Mouse (Mus musculus) layer of hippocampus, postnatal 10 days (tissue): ENCODE data around the gene Upk3bl. TPM values are rescaled to one million over a fixed set of nuclear protein-coding genes. Genes with fewer than 3 reads are reported as not detected.
"Not testable (repeated sequence)": the region's sequence is repeated elsewhere in the genome, so short reads cannot be mapped to it uniquely, and the experiment has no call there.

Experiments used
- DNase-seq, 2 experiments: peaks; one replicate each; pipeline ENCODE4 v3.0.0; 2021; ENCODE audit warnings: low spot score in 2 of 2
- total RNA-seq, 2 experiments: library from RNA; stranded (reverse); gene quantifications; 2 replicates each; pipeline ENCODE4 v1.2.3; 2021

Upk3bl gene
- total RNA-seq, 2 experiments from 2014 or later, result not detected

DNA sequence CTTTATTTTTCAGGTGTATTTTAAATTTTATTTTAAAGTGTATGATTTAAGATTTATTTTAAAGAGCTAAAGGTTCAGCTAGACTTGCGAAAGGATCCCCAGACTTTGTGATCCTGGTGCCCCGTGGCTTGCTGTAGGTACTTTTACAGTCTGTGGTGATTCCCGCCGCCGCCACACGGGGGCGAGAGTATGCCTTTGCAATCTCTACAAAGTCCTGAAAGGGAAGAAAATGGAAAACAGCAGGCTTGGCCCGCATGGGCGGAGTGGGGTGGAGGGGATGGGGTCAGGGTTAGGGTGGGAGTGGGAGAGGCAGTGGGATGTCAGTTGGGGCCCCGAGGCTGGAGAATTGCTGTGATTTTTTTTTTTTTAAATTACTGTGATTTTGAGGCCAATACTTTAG, 8.3 kb upstream of the Upk3bl start:
- DNase-seq, result peak; percentile 88 to 90

DNA sequence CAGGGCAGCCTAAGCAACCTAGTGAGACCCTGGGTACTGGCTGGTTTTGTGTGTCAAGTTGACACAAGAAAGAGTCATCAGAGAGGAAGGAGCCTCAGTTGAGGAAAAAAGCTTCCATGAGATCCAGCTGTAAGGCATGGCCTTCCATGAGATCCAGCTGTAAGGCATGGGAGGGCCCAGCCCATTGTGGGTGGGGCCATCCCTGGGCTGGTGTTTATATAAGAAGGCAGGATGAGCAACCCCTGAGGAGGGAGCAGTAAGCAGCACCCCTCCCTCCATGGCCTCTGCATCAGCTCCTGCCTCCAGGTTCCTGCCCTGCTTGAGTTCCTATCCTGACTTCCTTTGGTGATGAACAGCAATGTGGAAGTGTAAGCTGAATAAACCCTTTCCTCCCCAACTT, 5.8 kb upstream of the Upk3bl start:
- not testable (repeated sequence) for DNase-seq

DNA sequence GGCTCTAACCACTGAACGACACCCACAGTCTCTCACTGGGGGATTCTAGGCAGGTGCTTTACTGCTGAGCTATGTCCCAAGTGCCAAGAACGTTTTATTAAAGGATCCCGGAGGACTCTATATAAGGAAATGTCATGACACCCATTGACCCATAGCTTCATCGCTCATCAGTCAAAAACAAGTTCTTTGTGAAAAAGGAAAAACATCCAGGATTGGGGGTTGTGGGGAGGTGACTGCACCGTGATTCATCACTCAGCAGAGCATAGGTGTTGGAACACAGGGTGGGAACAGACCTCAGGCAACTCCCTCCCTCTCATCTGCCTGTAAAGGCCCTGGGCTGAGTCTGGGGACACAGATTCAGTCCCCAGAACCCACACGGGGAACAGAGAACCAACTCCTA, 4.4 kb upstream of the Upk3bl start:
- DNase-seq, result no peak

DNA sequence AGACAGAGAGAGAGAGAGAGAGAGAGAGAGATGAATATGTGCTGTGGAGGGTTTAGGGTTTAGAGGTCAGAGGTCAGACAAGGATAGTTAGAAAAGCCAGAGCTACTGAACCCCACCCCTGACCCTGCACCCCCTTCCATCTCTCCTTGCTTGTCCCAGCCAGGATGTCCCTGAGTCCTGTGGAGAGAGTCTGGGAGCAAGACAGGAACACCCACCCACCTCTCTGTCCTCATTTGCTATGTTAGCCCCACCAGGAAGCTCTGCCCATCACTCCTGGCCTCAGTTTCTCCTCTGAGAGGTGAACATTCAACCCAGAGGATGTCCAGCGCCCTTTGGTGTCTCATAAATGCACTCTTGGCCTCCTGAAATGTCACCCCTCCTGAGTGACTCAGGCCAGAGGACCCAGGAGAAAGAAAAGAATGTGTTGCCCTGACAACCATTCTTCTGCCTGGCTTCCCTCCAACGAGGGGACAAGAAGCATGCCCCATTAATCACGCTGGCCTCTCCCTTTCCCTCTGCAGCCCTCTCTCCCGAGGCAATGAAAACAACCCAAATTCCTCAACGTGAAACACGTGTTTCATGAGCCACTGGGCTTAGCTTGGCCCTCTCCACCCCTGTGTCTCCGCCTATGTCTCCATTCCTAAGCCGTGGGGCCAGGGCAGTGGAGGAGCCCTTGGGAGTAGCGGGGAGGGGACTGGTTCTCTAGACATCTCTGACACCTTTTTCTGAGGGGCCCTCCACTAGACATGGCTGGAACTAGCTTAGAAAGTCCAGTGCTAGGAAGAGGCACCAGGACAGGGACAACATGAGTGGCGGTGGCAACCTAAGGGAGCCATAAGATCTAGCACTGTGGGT, 2.8 kb upstream of the Upk3bl start:
- peak; percentile 26 to 31 for DNase-seq

DNA sequence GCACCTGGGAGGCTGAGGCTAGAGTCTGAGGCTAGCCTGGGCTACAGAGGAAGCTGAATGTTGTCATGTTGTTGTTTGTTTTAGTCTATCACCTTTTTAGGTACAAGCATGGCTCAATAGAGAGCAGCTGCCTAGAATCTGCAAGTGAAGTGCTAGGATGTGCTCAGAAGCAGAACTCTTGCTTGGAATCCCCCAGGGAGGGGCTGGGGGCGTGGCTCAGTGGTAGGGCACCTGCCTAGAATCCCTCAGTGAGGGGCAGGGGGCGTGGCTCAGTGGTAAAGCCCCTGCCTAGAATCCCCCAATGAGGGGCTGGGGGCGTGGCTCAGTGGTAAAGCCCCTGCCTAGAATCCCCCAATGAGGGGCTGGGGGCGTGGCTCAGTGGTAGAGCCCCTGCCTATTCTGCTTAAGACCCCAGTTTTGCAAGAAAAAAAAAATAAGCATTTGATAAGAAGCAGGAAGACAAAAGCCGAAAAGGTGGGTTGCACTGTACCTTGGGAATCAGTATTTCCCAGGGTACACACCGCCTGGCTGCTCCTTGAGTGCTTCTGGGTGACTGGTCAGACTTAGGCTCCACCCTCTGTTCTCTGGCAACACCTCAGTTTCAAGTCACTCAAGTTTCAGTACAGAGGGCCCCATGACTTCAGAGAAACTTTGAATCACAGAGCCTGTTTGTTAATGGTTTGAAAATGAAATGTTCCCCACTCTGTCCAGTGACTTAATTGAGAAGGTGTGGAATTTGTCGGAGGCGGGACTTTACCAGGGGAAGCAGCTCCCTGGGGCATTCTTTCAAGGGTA, 1.2 kb upstream of the Upk3bl start:
- no peak for DNase-seq

DNA sequence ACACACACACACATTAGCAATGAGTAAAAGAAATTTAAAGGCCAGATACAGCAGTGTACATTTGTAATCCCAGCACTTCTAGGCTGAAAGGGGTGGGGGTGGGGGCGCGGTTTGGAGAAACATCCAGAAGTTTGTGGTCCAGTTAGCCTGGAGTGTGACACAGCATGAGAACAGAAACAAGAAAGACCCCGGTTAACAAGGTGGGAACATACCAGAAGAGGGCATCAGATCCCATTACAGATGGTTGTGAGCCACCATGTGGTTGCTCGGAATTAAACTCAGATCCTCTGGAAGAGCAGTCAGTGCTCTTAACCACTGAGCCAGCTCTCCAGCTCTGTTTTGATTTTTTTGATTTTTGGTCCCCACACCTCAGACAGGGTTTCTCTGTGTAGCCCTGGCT, 1.8 kb downstream of the Upk3bl start:
- DNase-seq, result no peak

DNA sequence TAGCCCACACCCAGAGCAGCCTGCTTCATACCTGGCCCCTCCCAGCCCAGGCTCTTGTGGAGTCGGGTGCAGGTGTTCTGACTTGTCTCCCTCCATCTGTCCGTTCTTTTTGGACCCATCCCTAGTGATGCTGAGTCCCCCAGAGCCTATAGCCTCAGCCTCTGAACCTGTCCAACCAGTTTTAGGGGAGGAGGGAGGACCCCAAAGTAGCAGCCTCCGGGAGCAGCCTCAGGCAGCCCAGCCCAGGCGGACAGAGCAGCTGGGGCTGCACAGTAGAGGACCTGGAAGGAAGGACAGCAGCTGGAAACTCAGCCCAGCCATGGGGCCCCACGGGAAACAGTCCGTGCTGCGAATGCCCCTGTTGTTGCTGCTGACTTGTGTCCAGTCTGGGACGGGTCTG, 2.8 kb downstream of the Upk3bl start:
- no peak for DNase-seq

DNA sequence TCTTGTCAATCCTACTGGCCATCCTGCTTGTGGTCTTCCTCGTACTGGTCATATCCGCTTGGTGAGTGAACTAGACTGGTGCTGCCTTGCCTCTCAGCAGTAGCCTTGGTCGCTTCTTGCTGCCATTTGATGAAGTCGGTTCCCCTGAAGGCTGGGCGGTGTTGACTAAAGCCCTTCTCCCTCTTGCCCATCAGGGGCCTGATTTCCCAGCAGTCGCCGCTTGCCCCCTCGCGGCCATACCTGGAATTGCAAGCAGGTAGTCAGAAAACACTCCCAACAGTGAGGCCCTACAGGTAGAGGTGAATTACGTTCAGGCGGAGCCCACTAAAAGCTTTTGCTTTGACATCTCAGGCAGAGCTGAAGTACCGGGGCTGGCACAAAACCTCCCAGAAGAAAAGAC, 7.3 kb downstream of the Upk3bl start:
- peak; percentile 87 for DNase-seq

DNA sequence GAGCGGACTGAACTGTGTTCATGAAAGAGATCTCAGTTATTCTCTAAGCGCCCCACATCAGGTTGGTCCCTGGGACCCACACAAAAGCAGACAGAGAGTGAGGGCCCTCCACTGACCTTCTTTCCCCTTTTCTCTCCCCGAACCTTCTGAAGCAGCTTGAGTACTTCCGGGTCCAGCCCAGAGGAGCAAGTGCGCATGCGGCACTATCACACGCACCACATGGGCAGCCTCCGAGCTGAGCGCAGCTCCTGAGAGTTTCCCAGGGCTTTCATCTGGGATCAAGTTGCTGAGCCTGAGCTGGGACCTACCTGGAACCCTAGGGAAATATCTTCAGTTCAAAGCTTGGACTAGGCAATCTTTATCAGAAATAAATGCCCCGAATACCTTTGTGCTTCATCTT, 9.6 kb downstream of the Upk3bl start:
- DNase-seq, result no peak

DNA sequence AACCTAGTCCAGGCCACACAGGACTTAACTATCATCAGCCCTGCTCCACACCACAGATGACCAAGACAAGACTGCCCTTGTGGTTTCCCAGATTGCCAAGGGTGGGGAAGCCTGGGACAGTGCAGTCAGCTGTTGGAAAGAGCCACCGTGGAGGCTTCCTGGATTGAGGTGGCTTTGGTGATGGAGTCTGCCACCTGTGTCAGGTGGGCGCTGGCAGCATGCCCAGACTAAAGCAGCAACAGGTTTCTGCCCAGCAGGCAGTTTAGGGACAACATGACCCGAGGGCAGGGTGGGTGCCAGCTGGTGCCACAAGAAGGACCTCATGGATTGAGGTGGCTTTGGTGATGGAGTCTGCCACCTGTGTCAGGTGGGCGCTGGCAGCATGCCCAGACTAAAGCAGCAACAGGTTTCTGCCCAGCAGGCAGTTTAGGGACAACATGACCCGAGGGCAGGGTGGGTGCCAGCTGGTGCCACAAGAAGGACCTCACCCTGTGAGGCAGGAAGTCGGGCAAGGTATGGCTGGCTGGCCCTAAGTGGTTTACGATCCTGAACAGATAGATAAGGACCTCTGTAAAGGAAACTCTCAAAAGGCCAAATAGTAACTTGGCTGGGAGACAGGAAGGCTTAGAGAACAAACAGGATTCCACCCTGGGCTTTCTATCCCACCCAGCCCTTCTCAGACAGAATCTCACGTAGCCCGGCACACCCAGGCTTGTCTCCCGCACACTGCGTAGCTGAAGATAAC, 12.3 kb downstream of the Upk3bl start:
- not testable (repeated sequence) for DNase-seq

DNA sequence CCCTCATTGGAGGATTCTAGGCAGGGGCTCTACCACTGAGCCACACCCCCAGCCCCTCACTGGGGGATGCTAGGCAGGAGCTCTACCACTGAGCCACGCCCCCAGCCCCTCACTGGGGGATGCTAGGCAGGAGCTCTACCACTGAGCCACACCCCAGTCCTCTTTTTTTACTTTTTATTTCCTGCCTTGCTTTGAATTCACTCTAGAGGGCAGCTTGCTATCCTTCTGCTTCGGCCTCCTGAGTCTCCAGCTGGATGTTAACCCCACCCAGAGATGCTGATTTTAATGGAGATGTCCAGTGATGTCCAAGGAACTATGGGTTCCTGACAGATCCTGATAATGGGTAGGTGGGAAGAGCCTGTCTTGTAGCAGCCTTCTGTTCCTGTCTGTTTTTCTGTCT, 15.1 kb downstream of the Upk3bl start:
- no peak for DNase-seq

DNA sequence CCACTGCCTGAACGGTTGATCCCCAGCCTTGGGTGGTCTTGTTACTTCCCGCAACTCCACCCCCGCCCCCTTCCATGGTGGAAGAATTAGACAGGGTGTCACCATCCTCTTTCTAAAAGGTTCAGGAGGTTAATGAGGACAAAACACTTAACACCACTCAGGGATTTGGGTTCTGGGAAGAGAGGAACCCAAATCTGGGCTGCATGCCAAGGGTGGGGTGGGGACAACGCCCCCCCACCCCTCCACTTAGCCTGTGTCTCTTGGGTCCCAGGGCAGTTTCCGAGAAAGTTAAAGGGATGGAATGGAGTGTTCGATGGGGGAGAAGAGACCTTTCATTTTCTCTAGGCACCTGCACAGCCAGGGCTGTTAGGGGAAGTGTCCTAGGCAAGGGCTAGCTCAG, 18.8 kb downstream of the Upk3bl start:
- DNase-seq, result no peak

DNA sequence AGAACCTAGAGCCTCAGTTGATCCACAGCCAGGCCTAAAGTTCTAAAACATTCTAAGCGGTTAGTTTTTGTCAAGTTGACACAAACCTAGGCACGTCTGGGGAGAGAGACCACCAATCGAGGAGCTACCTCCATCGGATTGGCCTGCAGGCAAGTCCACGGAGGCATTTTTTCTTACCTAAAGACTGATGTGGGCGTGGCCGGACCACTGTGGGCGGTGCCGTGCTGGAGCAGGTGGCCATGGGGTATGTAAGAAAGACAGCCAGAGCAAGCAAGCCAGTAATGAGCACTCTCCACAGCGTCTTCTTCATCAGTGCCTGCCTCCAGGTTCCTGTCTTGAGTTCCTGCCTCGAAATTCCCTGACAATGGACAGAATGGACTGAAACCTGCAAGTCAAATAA, 19.2 kb downstream of the Upk3bl start:
- DNase-seq, result no peak

DNA sequence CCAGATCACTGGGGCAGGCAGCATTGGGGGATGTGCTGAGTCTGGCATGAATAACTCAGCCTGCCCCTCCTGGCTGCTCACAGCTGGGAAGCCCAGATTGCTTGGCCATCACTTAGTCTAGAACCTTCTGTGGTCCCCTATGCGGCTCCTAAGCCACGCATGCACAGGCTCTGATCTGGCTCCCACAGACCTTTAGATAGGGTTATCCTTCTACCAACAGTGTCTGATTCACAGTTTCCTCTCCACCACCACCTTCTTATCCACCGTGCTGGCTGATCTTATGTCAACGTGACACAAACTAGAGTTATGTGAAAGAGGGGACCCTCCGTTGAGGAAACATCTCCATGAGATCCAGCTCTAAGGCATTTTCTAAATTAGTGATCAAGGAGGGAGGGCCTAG, 20.8 kb downstream of the Upk3bl start:
- no peak for DNase-seq

DNA sequence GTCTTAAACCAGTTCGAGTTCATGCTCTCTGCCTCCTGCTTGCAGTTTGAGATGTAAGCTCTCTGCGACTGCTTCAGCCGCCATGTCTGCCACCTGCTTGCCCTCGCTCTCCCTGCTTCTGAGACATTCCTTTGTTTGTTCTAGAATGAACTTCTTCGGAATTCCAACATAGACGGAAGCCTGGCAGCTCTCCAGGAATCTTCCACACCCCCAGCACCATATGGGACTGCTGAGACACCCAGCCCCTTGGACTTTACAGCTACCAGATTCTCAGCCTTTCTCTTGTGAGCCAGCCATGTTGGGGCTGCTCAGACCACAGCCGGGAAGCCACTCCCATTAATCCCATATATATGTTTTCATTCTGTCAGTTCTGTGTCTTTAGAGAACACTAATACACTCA, 22.0 kb downstream of the Upk3bl start:
- DNase-seq, result peak; percentile 22 to 28

DNA sequence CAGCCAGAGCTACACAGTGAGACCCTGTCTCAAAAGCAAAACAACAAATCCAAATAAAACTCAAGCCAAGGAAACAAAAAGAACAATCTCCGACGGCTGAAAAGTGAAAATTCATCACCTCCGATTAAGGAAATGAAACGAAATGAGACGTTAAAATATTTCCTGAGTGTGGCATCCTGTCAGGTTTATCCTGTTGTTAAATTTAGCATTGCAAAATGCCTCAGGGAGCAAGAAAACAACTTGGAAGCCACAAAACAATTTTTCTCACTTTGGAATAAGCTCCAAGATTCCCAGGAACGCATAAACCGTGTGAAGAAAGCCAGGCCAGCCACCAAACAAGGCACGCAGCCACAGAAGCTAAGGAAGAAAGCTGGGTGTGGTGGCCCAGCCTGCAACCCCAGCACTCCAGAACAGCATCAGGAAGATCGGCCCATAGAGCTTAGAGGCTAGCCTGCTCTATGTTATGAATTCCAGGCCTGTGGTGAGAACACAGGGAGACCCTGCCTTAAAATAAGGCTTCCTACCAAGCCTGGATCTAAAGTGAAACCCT, 22.8 kb downstream of the Upk3bl start:
- DNase-seq, result no peak

DNA sequence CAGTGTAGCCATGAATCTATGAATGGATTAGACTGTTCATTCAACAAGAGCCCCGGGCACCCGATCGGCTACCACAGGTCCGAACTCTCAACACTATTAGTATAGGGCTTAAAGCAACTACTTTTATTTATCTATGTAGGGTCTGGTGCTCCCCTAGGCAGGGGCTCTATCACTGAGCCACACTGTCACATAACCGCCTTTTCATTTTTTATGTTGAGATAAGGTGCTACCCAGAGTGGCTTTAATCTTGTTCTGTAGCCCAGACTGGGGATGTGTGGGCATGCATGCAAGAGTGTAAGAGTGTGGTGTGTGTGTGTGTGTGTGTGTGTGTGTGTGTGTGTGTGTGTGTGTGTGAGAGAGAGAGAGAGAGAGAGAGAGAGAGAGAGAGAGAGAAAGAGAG, 23.8 kb downstream of the Upk3bl start:
- no peak for DNase-seq

DNA sequence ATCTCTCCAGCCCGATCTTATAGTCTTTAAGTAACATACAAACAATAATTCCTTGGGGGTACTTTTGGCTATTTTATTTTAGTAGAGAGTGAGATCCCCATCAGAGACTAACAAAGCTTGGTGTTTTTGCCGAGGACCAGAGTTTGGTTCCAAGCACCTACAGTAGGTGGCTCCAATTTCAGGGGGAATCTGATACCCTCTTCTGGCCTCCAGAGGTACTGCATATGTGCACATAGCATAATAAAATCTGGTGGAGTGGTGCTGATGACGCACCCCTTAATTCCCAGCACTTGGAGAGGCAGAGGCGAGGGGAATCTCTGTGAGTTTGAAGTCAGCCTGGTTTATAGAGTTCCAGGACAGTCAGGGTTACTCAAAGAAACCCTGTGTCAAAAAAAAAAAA, 28.1 kb downstream of the Upk3bl start:
- DNase-seq, result no peak

DNA sequence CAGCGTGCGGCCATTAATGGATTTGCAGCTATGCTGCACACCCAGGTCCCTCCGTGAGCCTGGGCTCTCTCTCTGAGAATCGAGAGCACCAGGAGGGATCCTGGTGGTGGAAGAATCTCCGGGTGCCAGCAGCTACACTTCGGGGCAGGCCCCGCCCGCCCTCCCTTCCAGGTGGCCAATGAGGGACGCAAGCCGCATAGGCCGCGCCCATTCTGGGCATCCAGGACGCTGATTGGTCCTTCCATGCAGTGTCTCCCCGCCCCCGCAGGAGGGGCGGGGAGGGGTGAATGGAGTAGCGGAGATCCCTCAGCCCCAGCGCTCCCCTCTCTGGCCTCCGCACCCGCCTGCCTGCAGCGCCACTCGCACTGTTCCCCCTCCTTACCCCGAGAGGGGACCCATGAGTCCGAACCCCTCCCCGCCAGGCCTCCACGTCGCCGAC, 29.4 kb downstream of the Upk3bl start, which contains the start of gene Rasa4:
Gene Rasa4 (plus strand): TSS at position 248 of the 439 bp plus-strand sequence.
- DNase-seq, result peak; percentile 87 to 92

DNA sequence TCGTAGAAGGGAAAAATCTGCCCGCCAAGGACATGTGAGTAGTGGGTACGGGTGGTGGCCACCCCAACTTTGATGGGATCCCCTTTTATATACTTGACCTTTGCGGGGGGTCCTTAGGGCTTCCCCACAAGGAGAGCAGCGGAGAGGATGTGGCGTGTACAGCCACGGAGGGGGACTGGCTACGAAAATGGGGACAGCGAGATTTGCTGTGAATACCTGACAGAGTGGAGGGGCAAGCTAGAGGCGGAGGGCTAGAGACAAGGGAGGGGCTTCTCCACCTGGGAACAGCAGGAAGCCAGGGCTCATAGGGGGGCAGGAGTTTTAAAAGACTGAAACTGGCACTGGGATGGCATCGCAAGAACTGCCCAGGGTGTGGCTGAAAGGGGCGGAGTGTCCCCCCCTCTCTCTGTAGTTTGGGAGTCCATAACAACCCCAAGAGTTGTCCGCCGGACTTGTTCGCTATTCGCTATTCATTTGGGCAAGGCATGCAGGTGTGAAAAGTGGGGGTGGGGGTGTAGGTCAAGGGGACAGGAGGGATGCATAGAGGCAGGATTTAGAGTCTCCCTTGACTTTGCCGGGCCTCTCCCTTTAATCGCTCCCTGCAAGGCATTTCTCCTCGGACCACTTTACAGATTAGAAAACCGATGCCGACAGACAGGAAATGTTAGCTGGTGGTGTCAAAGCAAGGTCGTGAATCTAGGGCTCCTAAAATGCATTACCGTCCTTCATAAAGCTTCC, 30.0 kb downstream of the Upk3bl start:
- DNase-seq, result no peak
